Mouse (Mus musculus) lung, postnatal 14 days (tissue): Measurements from ENCODE around the gene Gm49027.
"Not testable (repeated sequence)": the region's sequence is repeated elsewhere in the genome, so short reads cannot be mapped to it uniquely, and the experiment has no call there.

Source experiments
- DNase-seq: peaks from one replicate; pipeline ENCODE4 v3.0.0; 2021

Gm49027 gene

DNA sequence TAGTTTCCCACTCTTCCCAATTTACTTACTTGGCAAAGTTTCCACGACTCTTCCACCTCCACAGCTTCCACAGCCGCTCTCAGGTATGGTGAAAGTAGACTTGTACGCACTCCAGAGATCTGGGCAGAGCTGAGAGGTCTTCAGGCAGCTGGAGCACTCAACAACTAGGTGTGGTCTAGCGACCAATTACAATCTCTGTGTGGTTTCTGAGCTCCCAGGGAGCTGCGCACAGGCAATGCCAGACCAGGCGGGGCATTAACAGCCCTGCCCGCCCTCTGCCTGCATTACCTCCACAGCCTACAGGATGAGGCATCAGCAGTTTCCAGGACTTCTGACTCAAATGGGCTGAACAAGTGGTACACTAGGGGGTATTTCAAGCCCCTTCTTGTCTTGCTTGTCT, at the start of gene Gm49027:
Gene Gm49027, minus strand, starts transcription at position 208 of the 400 bp plus-strand sequence.
- no peak for DNase-seq

DNA sequence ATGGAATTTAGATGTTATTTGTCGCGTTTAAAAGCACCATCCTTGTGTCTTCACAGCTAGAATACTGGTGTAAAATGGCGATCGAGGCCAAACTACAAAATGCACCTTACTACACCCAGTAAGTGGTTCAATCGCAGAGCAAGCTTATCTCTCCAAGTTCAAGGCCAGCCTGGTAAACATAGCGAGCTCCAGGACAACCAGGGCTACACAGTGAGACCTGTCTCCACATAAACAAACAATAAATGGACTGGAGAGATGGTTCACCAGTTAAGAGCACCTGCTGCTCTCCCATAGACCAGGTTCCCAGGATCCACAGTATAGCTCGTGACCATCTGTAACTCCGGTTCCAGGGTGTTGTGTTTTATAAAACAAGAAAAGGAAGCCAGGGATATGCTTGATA, 48.1 kb upstream of the Gm49027 start:
- DNase-seq = no peak

DNA sequence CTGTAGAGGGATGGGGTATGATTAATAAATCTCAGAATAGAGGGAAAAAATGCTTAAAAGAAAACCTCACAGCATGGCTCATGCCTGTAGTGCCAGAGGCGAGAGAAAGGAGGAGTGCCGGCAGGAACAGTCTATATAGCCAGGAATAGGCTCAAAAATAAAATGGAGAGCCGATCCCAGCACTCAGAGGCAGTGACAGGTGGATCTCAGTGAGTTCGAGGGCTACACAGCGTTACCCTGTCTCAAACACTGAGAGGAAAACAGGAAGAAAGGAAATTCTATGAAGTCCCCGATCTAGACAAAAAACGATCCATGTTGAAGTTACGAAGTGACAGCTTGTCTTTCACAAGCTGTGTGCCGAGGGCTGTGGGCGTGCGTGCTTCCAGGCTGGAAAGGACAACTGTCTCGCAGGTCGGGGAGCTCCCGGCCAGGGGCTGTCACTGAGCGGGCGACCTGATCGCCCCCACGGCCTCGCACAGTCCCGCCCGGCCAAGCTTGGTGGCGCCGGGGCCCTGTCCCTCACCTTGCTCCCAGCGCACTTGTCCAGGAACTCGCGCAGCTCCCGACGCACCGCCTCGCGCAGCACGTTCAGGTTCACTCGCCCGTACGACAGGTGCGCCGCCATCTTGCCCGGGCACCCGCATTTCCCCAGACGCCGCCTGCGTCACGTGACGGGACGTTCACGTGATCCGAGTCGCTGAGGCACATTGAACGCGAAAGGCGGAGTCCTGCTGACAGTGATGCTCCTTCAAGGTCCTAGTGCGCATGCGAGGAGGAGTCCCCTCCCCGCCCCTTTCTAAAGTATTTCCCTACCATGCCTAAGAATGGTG, 47.3 kb upstream of the Gm49027 start, which contains the start of gene Vps33a:
Gene Vps33a, minus strand, starts transcription at position 682 of the 830 bp plus-strand sequence.
- peak; percentile 99 for DNase-seq

DNA sequence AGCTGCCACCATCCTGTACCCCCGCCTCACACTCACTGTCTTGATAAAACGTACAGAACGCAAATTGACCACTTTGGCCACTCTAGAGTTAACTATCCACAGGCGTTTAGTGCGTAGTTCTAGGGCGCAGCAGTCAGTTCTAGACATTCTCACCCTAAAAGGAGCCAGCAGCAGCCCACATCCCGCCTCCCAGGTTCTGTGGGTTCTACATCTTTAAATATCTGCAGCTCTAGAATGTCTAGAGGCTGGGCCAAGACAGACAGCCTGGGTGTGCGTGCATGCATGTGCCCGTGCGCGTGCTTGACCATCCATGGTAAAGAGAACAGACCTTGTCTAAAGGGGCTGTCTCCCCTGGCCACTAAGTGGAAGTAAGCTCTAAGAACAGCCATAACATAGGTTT, 35.8 kb upstream of the Gm49027 start:
- DNase-seq = no peak

DNA sequence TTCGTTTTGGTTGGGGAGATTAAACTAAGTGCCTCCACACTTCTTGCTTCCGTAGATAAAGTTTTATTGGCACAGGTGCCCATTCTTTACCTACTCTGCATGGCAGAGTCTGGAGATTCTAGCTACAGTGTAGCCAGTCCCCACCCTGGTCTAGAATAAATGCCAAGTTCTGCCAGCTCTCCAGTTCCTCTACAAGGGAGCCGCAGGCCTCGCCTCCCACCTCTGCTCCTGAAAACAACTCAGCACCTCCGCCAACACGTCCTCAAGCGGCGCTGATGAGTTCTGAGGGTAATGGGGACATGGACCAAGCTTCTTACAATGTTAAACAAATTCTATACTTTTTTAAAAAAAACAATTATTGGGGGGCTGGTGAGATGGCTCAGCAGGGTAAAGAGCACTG, 34.3 kb upstream of the Gm49027 start:
- no peak for DNase-seq

DNA sequence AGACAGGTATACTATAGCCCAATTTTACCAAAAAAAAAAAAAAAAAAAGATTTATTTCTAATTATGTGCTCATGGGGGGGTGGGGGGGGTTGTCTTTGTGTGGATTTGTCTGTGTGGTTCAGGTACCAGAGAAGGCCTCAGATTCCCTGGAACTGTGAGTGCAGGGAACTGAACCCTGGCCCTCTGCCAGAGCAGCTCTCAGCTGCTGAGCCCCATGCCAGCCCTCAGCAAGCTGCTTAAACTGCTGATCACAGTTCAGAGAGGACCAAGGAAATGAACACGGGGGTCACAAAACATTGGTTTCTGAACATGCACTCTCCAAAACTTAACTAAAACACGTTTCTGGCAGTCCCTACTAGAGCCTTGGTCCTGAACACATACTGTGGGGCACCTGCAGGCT, 31.2 kb upstream of the Gm49027 start:
- peak; percentile 12 for DNase-seq

DNA sequence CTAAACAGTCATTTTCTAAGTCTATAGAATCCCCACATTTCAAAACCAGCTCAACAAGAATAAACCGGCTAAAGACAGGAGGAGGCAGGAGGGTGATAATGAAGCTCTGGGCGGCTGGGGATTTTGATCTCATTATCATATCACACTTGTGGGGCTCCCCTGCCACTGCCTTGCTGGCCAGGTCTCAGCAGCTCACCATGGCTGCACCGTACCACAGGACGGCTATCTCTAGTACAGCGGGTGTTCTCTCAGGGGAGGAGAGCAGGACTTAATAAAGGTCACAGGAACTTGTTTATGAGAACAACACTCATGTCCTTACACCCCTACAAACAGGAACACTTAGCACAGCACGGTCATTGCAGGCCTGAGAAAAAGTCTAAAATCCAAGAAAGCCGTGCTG, 30.4 kb upstream of the Gm49027 start:
- DNase-seq = no peak

DNA sequence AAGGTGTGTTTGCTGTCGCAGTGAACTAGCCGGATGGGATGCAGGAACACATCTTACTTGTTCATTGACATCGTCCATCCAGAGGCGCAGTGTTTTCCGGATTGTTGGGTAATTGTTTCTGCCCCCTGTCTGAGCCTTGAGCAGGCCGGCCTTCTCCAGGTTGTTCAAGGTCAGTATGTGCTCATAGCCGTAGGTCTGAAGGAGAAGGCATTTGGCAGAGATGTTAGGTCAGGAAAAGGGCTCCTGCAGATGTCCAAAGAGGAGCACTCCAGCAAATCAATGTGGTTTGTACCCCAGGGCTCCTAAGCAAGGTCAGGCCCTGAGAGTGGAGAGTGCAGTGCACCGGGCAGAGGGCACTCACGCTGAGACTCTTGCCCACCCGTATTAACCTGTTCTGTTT, 8.5 kb upstream of the Gm49027 start:
- DNase-seq = no peak

DNA sequence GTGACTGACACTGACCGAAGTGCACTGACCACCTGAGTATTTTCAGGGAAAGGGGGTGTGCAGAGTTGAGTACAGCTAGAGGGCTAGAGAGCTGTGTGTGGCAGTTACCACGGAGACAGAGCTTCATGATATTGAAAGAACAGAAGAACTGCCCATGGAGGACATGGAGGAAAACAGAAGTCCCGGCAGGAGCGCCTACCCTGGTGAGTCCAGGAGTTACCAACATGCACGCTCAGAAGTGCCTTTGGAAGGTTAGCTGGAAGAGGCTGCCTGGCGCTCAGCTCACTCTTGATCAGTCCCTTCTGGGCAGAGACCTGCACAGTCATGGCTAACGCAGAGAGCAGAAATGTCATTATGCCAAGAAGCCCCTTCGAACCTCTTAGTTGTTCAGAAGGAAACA, 4.8 kb upstream of the Gm49027 start:
- DNase-seq = no peak

DNA sequence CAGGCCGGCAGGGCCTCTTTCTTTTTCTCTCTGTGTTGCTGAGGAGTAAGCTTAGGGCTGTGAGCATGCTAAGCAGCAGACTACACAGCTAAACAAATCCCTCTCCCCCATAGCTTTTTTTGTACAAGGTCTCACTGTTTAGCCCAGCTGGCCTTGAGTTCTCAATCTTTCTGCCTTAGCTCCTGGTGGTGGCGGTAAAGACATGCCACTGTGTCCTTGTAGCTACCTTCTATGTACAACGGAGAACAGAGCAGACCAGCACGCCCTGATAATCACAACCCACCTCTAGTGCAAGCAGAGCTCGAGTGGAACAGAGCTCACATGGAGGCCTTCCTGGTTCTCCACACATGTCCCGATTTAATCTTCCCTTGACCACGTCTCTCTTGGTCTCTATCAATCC, 3.4 kb upstream of the Gm49027 start:
- DNase-seq = no peak

DNA sequence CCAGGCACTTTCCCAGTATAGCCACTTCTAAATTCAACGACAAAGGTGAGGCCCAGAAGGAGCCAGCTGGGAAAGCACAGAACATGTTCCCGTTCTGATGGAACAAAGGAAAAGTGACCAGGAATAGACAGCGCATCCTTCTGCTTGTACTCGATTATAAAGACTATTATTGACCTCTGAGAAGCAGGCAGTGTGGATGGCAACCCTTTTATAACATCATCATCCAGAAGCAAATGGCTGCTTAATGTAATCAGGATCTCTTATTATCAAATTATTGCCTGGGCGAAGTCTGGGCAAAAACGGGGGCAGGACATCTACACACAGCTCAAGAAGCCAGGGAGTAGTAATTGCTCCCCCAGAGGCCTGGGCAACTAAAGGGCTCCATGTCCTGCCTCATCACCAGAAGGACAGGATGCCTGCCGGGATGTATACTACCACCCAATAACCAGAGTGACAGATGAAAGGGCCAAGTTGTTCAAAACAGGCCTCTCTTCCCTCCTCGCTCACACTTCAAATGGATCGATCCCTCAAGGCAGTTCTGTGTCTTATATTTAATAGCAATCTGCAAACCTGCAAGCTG, 718 bp upstream of the Gm49027 start:
- DNase-seq = no peak

DNA sequence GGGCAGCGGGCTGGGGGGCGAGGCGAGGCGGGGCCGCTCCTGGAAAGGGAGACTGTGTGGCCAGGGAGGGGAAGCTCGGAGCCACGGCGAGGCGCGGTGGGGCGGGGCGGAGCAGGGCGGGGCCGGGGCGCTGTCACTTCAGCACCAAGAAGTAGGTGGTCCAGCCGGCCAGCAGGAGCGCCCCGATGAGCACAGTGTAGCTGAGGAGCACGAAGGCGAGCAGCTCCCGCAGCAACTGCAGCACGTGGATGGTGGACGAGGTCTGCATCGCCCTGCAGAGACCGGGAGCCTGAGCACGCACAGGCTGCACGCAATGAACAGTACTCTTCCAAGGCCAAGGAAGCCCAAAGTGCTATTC, 916 bp downstream of the Gm49027 start:
- DNase-seq = no peak

DNA sequence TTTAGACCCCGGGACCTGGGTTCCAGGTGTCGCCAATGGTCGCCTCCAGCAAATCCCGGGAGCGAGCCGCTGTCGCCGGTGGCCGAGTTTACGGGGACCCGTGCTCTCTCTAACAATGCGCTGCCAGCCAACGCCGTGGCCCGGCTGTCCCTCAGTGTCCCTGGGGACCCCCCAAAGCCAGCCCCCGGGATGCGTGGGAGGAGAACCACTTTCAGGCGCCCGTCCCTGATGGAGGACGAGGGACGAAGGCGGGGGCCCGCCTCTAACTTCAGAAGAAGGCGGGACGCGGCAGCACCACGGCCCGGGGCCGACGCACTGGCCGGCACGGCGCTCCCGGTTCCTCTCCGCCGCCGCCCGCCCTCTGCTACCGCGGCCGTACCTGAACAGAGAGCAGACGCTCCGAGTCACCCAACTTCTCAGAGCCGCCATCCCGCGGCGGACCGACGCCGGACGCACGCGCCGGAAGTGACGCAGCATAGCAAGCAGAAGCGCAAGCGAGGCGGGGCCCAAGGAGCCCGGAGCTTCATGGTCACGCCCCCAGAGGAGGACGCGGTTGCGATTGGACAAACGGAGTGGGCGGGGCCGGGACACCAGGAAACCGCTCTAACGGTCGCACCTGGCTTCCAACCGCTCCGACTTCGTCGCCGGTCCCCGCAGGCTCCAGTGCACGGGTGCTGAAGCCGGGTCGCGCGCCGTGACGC, 1.4 kb downstream of the Gm49027 start, which contains the start of gene Diablo:
Gene Diablo, minus strand, starts transcription at position 485 of the 701 bp plus-strand sequence.
- DNase-seq = peak; percentile 98

DNA sequence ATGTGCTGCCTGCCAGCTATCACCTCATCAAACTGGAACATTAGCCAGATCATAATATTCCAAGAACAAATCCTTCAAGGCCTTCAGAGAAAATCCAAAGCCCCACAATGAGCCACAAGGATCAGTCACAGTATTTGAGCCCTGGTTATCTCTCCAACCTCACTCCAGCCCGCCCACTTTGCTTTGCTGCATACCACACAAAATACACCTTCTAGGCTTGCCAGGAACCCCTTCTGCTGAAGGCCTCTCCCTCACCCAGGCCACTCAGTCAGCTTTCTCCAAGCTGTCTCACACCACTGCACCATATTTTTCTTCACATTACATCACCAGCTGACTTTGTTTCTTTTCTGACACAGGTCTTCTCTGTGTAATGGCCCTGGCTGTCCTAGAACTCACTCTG, 3.1 kb downstream of the Gm49027 start:
- no peak for DNase-seq

DNA sequence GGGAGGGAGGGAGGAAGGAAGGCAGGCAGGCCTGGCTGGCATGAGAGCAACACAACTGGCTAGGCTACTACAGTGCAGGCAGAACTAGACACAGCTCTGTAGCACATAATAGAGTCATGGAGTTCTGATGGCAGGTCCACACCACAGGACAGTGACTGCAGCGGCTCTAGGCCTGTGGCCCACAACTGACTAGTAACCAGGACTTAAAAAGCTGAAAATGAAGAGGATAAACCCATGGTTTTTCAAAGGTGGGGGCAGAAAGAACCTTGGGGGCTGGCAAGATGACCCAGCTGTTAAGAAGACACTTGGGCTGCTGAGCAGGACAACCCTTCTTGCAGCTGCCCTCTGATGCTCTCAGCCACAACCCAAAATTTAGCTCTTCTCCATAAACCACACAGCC, 3.7 kb downstream of the Gm49027 start:
- DNase-seq = no peak

DNA sequence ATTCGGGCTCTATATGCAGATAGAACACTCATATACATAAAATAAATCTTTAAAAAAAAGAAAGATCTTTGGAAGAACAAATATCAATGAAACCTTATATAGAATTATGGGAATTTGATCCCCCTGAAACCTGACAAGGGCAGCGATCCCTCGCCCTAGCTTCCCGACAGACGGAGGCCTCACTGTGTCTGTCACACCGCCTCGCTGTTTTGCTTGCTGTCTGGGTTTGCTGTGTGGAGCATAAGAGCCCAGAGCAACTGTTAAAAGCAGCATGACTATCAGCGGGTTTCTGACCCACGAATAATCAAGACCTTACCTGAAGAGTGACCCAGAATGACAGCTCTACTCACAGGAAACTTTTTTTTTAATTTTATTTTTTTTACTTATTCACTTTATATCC, 4.6 kb downstream of the Gm49027 start:
- no peak for DNase-seq

DNA sequence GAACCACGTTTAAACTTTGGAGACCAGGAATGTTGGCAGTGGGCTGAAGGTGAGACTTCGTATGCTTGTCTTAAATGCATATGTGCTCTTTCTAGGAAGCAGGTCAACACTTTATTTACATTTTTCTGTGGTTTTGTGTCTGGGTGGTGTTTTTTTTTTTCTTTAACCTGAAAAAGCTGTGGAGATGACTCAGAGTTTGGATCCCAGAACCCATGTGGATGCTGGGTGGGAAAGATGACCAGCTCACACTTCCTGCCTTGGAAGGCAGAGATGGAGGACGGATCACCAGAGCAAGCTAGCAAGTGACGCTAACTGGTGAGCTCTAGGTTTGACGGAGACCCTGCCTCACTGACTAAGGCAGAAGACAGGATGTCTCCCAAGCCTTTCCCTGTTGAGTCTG, 10.4 kb downstream of the Gm49027 start:
- DNase-seq = no peak

DNA sequence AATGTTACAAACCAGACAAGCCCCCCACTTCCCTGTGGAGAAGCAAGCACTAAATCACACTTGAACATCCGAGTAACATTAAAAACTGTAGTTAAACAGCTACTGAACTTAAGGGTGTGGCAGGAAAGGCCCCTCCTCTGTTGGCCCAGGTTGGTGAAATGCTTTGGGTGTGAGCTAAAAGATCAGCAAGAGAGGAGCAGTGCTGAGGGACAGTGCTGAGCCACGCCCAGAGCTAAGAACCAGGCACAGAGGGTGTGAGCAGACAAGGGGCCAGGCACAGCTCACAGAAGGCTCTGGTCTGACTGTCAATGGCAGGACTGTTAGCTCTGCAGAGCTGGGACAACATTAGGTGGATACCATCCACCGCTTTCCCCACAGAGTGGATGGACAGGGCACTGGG, 13.2 kb downstream of the Gm49027 start:
- DNase-seq = no peak

DNA sequence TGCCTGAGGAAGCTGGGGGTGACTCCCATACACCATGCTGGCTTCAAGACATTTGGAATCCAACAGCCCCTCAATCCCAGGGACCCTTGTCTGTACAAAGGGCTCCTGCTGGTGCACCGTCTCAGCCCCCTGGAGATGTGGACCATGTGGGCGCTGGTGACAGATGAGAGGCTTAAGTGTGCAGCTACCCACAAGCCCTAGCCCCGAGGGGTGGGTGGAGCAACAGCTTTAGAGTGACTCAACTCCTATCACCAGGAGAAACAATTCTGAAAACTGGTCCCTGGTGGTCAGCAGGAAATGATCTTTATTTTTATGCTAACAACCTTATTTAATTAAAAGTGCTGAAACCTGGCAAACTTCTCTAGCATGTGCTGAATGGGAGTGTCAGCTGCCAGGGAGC, 13.9 kb downstream of the Gm49027 start:
- not testable (repeated sequence) for DNase-seq

DNA sequence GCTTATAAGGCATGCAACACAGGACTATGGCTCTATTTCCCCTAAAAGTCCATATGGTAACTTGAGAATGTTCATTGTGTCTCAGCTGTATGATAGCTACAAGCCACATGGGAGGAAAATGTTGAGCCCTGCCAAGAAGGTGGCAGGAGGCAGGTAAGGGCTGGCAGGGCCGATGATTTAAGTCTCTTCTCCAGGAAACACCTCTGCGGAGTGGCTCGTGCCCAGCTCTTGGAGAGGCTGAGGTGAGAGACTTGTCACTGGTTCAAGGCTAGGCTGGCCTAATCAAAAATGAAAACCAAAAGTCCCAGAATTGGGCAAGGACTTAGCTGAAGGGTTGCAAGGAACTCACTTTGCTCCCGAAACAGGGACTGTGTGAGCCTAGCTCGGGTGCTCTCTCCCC, 15.1 kb downstream of the Gm49027 start, which contains the start of gene B3gnt4:
Gene B3gnt4, plus strand, starts transcription at position 301 of the 400 bp plus-strand sequence.
- no peak for DNase-seq

DNA sequence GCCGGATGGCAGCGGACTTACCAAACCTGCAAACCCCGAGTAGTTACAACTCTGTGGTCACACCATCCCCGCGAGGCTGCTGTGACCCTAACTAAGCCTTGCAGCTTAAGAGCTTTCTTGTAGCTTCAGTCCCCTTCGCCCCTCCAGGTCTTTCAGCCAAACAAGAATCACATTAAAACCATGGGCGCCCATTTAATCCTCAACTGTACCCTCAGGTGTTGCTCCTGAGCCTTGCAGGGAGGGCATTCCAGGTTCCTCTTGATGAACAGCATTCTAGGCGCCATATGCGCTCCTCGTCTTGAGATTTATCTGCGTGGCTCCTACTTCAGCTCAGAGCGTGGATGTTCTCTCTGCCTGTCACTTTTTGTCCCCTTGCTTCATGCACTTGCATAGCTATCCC, 16.4 kb downstream of the Gm49027 start:
- DNase-seq = no peak

DNA sequence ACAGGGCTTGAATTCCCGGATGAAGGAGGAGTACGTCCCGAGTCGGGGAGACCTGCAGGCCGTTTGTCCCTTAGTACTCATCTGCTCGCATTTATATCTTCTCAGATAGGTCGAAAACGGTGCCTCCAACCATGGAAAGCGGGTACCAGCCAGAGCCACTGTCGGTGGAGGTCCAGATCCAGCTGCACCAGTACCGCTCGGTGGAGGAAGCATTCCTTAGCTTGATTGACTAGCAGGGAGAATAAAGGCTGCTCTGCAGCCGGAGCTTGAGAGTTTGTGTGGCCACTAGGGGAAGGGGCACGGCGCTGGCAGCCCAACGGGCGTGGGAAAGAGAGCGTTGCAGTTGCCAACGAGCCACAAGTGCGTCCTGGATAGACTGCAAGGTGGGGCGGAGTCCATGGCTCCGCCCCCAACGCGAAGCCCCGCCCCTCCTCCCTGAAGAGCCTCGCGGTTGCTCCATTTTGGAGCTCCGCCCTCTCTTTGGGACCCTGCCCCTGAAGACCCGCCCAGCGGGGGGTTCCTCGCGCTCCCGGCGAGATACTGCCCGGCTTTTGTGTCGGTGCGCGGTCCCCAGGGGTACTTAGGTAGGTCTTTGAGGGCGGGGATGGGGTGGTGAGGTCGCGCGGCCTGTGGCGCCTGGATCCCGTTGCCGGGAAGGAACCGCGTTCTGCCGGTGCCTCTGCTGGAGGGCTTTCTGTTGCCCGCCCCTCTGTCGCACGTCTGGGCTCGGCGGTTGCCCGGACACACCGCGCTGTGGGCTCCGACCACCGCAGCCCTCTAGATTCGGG, 17.2 kb downstream of the Gm49027 start:
- DNase-seq = peak; percentile 84

DNA sequence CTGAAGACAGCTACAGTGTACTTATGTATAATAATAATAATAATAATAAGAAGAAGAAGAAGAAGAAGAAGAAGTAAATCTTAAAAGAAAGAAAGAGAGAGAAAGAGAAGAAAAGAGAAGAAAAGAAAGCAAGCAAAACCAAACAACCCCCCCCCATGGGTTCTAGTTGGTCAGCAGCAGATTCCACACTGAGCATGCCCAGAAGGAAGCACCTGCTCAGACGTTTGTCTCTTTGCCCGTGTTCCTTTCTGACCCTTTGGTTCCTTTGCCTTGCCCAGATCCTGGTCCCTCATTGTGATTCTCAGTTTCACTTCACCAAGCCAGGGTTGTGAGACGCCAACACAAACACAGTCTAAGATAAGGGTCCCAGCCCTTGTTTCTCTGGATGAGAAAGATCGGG, 23.3 kb downstream of the Gm49027 start:
- DNase-seq = no peak
